Mouse (Mus musculus) frontal cortex, postnatal 25 days (tissue): ENCODE results near the gene Rcor2.

Source experiments
- DNase-seq, 2 experiments: peaks; one replicate each; pipeline ENCODE4 v3.0.0; 2022; ENCODE audit warnings: low spot score in 2 of 2

The Rcor2 gene

DNA sequence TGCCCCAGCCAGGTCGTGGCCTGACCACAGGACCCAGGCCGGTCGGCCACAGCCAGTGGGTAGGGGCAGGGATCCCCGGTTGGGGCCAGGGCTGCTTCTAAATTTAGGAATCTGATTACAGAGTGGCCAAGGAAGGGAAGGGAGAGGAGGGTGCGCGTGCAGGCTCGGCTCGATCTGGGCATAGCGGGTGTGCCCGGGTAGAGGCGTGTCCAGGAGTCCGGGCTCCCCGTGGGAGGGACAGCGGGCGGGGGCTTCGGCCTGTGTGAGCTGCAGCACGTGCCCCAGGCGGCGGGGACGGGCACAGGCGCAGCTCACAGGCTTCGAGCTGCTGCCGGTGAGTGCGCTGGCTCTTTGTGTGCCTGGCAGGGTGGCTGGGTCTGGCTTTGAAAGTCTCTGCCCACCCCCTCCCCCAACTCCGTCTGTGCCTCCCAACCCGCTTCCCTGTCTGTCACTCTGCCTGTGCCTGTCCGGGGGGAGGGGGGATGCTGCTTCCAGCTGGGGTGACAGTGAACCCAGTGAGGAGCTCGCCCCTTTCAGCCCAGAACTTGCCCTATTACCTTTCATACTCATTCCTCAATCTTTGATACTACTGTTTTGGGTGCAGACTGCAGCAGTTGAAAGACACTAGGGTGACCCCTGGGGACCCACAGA lies at the start of gene Rcor2:
Gene Rcor2, plus strand, starts transcription at position 235 of the 651 bp plus-strand sequence.
- DNase-seq: no peak

DNA sequence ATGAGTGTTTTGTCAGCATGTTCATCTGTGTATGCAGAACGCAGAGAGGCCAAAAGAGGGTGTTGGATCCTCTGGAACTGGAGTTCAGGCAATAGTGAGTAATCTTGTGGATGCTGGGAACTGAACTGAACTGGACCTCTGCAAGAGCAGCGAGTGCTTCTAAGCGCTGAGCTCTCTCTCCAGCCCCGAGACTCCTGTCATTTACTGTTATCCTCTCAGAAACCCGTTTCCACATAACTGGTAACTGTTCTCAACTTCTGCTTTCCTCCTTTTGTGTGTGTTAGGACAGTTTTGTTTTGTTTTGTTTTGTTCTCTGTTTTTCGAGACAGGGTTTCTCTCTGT lies 49.2 kb upstream of the Rcor2 start:
- no peak for DNase-seq

GRCm38 (mm10) chr19:7218753-7219152 lies 48.4 kb upstream of the Rcor2 start:
- no peak for DNase-seq

GRCm38 (mm10) chr19:7222196-7222595 lies 44.9 kb upstream of the Rcor2 start:
- DNase-seq: no peak

DNA sequence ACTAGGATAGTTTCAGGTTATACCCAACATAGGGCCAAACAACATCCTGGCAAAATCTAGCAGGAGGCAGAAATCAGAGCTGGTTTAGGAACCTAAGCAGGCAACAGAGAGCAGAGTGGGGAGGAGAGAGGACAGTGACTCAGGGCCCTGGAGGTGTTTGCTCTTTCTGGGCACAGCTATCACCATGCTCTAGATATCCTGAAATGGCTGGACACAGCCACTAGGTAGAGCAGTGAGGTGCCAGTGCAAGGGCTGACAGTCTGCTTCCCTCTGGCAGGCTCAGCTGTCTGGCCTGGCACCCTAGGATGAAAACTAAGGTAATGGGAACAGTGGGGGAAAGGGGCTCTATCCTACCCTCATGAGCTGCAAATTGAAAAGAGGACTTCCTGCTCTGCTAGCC lies 43.6 kb upstream of the Rcor2 start:
- no peak for DNase-seq

- DNase-seq: no peak
Measured at GRCm38 (mm10) chr19:7224253-7224652, 42.9 kb upstream of the Rcor2 start.

GRCm38 (mm10) chr19:7225096-7225690 lies 41.9 kb upstream of the Rcor2 start:
- no peak for DNase-seq

- no peak for DNase-seq
Measured at GRCm38 (mm10) chr19:7226511-7226914, 40.6 kb upstream of the Rcor2 start.

DNA sequence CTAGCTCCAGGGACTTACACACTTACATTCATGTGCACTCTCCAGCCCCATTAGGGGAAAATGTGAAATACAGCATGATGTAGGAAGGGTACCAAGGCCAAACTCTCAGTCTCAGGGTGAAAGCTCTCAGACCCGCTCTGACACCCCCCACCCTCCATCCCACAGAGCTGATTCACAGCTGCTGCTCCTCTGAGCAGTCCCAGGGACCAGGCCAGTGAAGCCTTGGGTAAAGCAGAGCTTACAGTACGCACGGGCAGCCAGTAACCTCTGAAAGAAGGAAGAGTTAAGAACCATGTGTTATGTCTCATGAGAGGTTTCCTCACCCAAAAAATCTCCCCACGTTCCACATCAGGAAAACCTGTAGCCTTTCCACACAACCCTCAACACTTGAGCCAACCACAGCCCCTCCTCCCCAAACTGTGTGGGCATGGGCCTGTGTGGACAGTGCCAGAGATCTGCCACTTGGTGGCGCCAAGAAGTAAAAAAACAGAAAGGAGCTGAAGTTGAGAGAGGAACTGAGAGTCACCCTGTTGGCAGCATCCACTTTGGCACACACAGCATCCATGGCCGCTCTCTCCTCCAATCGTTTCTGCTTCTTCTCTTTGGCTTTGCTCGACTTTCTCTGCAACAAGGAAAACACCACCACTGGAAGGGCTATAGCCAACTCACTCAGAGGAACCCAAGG lies 32.4 kb upstream of the Rcor2 start:
- DNase-seq: peak; percentile 55 to 69

GRCm38 (mm10) chr19:7235461-7235860 lies 31.7 kb upstream of the Rcor2 start:
- DNase-seq: no peak

GRCm38 (mm10) chr19:7236011-7236410 lies 31.1 kb upstream of the Rcor2 start:
- no peak for DNase-seq

GRCm38 (mm10) chr19:7236742-7237141 lies 30.4 kb upstream of the Rcor2 start:
- no peak for DNase-seq

- DNase-seq: no peak
Measured at GRCm38 (mm10) chr19:7239574-7239973, 27.6 kb upstream of the Rcor2 start.

GRCm38 (mm10) chr19:7240291-7240690 lies 26.8 kb upstream of the Rcor2 start:
- DNase-seq: no peak

GRCm38 (mm10) chr19:7240782-7241690 lies 26.1 kb upstream of the Rcor2 start, which contains the start of gene Naa40:
Gene Naa40 (minus strand): TSS chr19:7241183.
- DNase-seq: peak; percentile 83 to 87

GRCm38 (mm10) chr19:7246021-7246420 lies 21.1 kb upstream of the Rcor2 start:
- no peak for DNase-seq

DNA sequence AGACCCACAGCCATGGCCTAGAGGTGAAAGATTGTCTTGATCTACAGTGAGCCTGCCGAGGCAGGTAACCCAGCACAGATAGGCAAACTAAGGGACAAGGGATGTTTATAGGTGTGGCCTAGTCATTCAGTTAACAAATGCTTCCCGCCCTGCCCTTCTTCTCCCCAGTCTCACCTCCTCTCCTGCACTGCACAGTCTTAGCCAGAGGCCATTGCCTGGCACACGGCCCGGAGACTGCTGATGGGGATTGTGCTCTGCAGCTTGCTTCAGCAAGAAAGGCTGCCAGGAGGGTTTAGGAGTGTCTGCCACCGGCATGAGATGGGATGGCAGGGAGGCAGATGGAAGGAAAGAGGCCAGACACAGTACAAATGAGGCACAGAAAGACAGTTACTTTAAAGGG lies 9.2 kb upstream of the Rcor2 start:
- no peak for DNase-seq

DNA sequence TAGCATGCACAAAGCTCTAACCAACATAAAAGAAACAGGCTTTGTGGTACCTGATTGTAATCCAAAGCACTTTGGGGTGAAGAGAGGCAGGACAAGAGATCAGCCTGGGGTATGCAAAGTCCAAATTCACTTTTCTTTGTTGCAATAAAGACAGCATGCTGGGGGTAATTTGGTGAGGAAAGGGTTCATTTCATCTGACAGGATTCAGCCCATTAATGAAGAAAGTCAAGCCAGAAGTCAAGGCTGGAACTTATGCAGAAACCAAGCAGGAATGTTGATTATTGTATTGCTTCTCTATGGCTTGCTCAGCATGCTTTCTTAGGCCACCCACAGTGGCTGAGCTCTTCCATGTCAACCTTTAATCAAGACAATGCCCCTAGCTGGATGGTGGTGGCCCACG lies 5.6 kb upstream of the Rcor2 start:
- no peak for DNase-seq

GRCm38 (mm10) chr19:7261964-7262363 lies 5.2 kb upstream of the Rcor2 start:
- DNase-seq: no peak

GRCm38 (mm10) chr19:7262592-7262991 lies 4.5 kb upstream of the Rcor2 start:
- DNase-seq: no peak

DNA sequence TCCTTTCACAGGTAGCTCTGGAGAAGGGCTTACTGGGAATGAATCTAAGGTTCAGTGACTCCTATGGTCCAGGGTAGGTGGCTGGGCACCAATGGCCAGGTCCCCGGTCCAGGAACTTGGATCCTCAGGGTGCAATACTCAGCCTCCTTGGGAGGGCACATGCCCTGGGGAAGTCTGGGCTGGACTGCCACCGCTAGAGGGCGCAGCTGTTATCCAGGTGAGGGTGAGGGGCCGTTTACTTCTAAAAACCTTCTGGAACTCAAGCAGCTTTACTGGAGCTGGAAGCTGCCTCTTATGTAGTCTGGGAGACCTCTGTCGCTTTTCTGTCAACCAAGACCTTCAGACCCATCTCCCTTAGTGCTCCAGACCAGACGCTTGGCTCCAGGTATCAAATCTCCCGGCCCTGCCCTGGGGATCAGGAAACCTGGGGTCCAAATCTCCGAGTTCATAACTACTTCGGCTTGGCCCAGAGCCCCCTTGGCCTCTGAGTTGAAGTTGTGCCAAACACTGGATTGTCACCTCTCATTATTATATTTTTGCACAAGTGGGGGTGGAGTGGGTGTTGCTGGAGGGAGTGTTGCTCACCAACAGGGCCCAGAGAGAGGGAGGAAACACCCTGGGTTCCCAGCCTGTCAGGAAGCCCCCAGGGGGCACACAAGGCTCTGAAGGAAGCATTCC lies 2.9 kb upstream of the Rcor2 start:
- peak in 1 of 2 experiments; percentile 62 for DNase-seq
